Comparison of ENCODE assay signal across 36 mouse cellular contexts in the genomic region with DNA sequence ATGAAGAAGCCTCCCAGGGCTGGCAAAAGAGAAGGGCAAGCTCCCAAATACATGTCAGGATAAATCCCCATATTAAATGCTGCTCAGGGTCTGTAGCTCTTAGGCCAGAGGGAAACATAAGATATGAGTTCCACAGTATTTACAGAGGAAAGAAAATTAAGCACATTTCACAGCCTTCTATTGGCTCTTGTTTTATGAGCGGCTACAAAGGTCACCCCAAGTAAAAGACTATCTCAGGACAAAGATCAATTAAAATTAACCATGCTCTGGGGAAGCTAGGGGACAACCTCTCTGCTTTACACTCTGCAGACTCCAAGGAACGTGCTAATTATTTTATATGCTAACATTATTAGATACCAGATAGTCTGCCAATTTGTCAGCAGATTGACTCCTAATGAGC. TPM values are rescaled to one million over a fixed set of nuclear protein-coding genes. Genes with fewer than 3 reads are reported as not detected.
"Had no signal": no experiment of that assay in that cellular context is flagged by ENCODE, and none has a peak within 500 bp of the region (broad histone marks: within the 10 kb centered on the region; RNA-seq: fewer than 3 reads in every experiment).

No protein-coding gene starts in this region.

- ATAC-seq: liver, embryonic 12.5 days; liver, postnatal 0 days; lung, postnatal 0 days; midbrain, embryonic 13.5 days; midbrain, embryonic 15.5 days; midbrain, embryonic 16.5 days had no signal

- H3K9me3 ChIP-seq: limb, embryonic 12.5 days; limb, embryonic 13.5 days; limb, embryonic 15.5 days; liver, embryonic 12.5 days; liver, embryonic 13.5 days; liver, embryonic 15.5 days; lung, embryonic 15.5 days; midbrain, embryonic 10.5 days; midbrain, embryonic 12.5 days; midbrain, embryonic 13.5 days; midbrain, embryonic 15.5 days; neural tube, embryonic 12.5 days; neural tube, embryonic 13.5 days had no signal

- H3K4me2 ChIP-seq: limb, embryonic 12.5 days; limb, embryonic 13.5 days; limb, embryonic 15.5 days; liver, embryonic 11.5 days; liver, embryonic 12.5 days; liver, embryonic 13.5 days; liver, embryonic 15.5 days; lung, embryonic 14.5 days; lung, embryonic 15.5 days; midbrain, embryonic 11.5 days; midbrain, embryonic 12.5 days; midbrain, embryonic 13.5 days; midbrain, embryonic 15.5 days; neural tube, embryonic 12.5 days; neural tube, embryonic 13.5 days had no signal

- H3K36me3 ChIP-seq: limb, embryonic 12.5 days; limb, embryonic 13.5 days; limb, embryonic 15.5 days; liver, embryonic 12.5 days; liver, embryonic 13.5 days; liver, embryonic 15.5 days; lung, embryonic 15.5 days; midbrain, embryonic 10.5 days; midbrain, embryonic 12.5 days; midbrain, embryonic 13.5 days; midbrain, embryonic 15.5 days; neural tube, embryonic 12.5 days; neural tube, embryonic 13.5 days had no signal

- DNase-seq: left cerebral cortex, postnatal 4 days; liver; liver, embryonic 13.5 days; liver, postnatal 0 days; lung, adult 18-20 months; lung, adult 2 months; lung, embryonic 14.5 days; lung, postnatal 10 days; lung, postnatal 14 days; lung, postnatal 36 days; lung, postnatal 4 days; midbrain, embryonic 14.5 days had no signal

- H3K27me3 ChIP-seq: limb, embryonic 12.5 days; limb, embryonic 13.5 days; limb, embryonic 15.5 days; liver, embryonic 12.5 days; liver, embryonic 13.5 days; liver, embryonic 15.5 days; lung, embryonic 15.5 days; megakaryocyte, embryonic 14.5 days; midbrain, embryonic 12.5 days; midbrain, embryonic 13.5 days; midbrain, embryonic 15.5 days; neural tube, embryonic 12.5 days; neural tube, embryonic 13.5 days had no signal

- H3K9ac ChIP-seq: limb, embryonic 12.5 days; limb, embryonic 13.5 days; limb, embryonic 15.5 days; liver, embryonic 12.5 days; liver, embryonic 13.5 days; liver, embryonic 14.5 days; liver, embryonic 15.5 days; liver, postnatal 0 days; lung, embryonic 14.5 days; lung, embryonic 15.5 days; midbrain, embryonic 12.5 days; midbrain, embryonic 13.5 days; midbrain, embryonic 15.5 days; neural tube, embryonic 12.5 days; neural tube, embryonic 13.5 days had no signal

- H3K4me1 ChIP-seq: limb, embryonic 15.5 days; liver, embryonic 12.5 days; liver, embryonic 13.5 days; liver, embryonic 15.5 days; lung, embryonic 15.5 days; megakaryocyte, embryonic 14.5 days; midbrain, embryonic 15.5 days had no signal

- H3K27ac ChIP-seq: limb, embryonic 12.5 days; limb, embryonic 13.5 days; limb, embryonic 15.5 days; liver, embryonic 12.5 days; liver, embryonic 13.5 days; liver, embryonic 14.5 days; liver, embryonic 15.5 days; lung, embryonic 15.5 days; macrophage; midbrain, embryonic 10.5 days; midbrain, embryonic 12.5 days; midbrain, embryonic 13.5 days; midbrain, embryonic 15.5 days; neural tube, embryonic 12.5 days; neural tube, embryonic 13.5 days had no signal

- H3K4me3 ChIP-seq: limb, embryonic 12.5 days; limb, embryonic 13.5 days; limb, embryonic 15.5 days; liver, embryonic 12.5 days; liver, embryonic 13.5 days; liver, embryonic 15.5 days; lung, embryonic 15.5 days; megakaryocyte, embryonic 14.5 days; midbrain, embryonic 10.5 days; midbrain, embryonic 12.5 days; midbrain, embryonic 13.5 days; midbrain, embryonic 15.5 days; myocyte; neural tube, embryonic 12.5 days; neural tube, embryonic 13.5 days had no signal

RNA-seq across cellular contexts. Expression of a gene that starts 9.4 kb away (rescaled TPM):
- total RNA-seq: megakaryocyte progenitor cell, adult 5-6 weeks; megakaryocyte, adult 5-6 weeks; megakaryocyte-erythroid progenitor cell, adult 5-6 weeks; monocyte, adult 5-6 weeks had no signal
- polyA plus RNA-seq: macrophage had no signal
